Mouse (Mus musculus) intestine, postnatal 0 days (tissue): ENCODE results near the gene Celf2. TPM values are rescaled to one million over a fixed set of nuclear protein-coding genes. Genes with fewer than 3 reads are reported as not detected.

Source experiments
- ATAC-seq: fragments of 200-750 bp; cut with Nextera tagmentation; 2 replicates; pipeline ENCODE4 v1.8.0; 2017; ENCODE audit warnings: mild to moderate bottlenecking, moderate TSS enrichment, moderate library complexity
- H3K27ac ChIP-seq: fragments of 300-500 bp; sonication (generic); 2 replicates; pipeline ENCODE4 v1.5.1; 2014; ENCODE audit warnings: mild to moderate bottlenecking, low read depth, low read length, moderate library complexity
- H3K27me3 ChIP-seq: fragments of 300-500 bp; sonication (generic); replicated peaks from 2 replicates; pipeline ENCODE4 v1.6.1; 2014; ENCODE audit warnings: low read length, mixed read lengths; ENCODE audit not compliant: control insufficient read depth, insufficient read depth
- H3K36me3 ChIP-seq: fragments of 300-500 bp; sonication (generic); 2 replicates; pipeline ENCODE4 v1.6.1; 2014; ENCODE audit warnings: mild to moderate bottlenecking, moderate library complexity; ENCODE audit not compliant: control insufficient read depth, insufficient read depth
- H3K4me1 ChIP-seq: fragments of 300-500 bp; sonication (generic); replicated peaks from 2 replicates; pipeline ENCODE4 v1.6.1; 2014; ENCODE audit warnings: antibody characterized with exemption, low read length, mixed read lengths; ENCODE audit not compliant: control insufficient read depth, insufficient read depth
- H3K4me2 ChIP-seq: fragments of 300-500 bp; sonication (generic); replicated peaks from 2 replicates; pipeline ENCODE4 v1.6.1; 2014; ENCODE audit warnings: low read depth, mild to moderate bottlenecking, moderate library complexity
- H3K4me3 ChIP-seq: fragments of 300-500 bp; sonication (generic); 2 replicates; pipeline ENCODE4 v1.5.1; 2014; ENCODE audit warnings: low read depth, low read length
- H3K9ac ChIP-seq: fragments of 300-500 bp; sonication (generic); 2 replicates; pipeline ENCODE4 v1.6.1; 2014; ENCODE audit warnings: mild to moderate bottlenecking, low read depth, low read length
- H3K9me3 ChIP-seq: fragments of 300-500 bp; sonication (generic); 2 replicates; pipeline ENCODE4 v1.6.1; 2016; ENCODE audit warnings: mixed run types; ENCODE audit not compliant: control insufficient read depth
- CTCF ChIP-seq: sonication (generic); IDR thresholded peaks from 2 replicates; pipeline ENCODE4 v1.5.1; 2016; ENCODE audit warnings: low read depth, mild to moderate bottlenecking, control low read depth, antibody characterized with exemption, moderate library complexity
- WGBS: fragments of 180-500 bp; shearing (Covaris S2); extraction: QIAGEN DNeasy Blood & Tissue Kit; methylation state at CpG from one replicate; pipeline ENCODE4 v1.1.7; 2014; 5-methylcytosine and 5-hydroxymethylcytosine counted together
- polyA plus RNA-seq: library from polyadenylated mRNA; unstranded; fragments of >200 nt; fragmentation: Nextera tagmentation; extraction: Ambion mirVana; gene quantifications from 2 replicates; pipeline ENCODE4 v1.2.1, GENCODE M21; 2015

The Celf2 gene
- polyA plus RNA-seq, 1 experiment from 2014 or later = 16.8 TPM

DNA sequence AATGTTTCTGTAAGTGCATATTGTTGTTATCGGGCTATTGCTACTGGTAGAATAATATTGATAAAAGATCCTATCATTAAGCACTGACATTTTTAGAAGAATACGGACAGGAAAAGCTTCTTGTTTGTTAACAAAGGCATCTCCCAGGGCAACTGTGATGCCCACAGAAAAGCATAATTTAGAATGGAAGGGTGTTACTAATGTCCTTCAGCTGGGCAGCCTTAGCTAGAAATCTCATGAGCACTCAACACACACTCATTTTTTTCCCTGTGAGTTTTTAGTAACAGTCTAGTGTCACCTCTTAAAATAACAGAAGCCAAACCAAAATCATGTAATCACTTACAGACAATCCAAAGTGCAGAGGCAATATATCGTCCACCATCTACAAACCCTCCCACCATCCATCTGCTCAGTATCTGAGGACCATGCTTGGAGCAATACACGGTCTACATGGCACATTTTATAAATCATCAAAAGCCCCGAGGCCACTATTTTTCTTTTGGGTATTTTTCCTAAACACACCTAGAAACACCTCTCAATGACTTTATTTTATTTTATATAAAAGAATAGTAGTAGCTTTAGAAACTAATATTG is 713.3 kb downstream of the Celf2 start:
- no peaks in the 10 kb centered on the region for H3K27me3 ChIP-seq
- no peak for TF ChIP-seq CTCF
- H3K9me3 ChIP-seq = no peaks in the 10 kb centered on the region
- no peaks in the 10 kb centered on the region for H3K36me3 ChIP-seq
- no peak overlapping the region for H3K4me2 ChIP-seq
- no peak for ATAC-seq
- no peak overlapping the region for H3K4me3 ChIP-seq
- H3K9ac ChIP-seq = no peak overlapping the region
- H3K4me1 ChIP-seq = no peaks in the 10 kb centered on the region
- no peak overlapping the region for H3K27ac ChIP-seq
- WGBS = 83% methylated on average over 5 of the region's 5 CpGs

GRCm38 (mm10) chr2:6794858-6795257 is 714.5 kb downstream of the Celf2 start:
- H3K9ac ChIP-seq = no peak overlapping the region
- no peak overlapping the region for H3K27ac ChIP-seq
- TF ChIP-seq CTCF = no peak
- no peak for ATAC-seq
- no peaks in the 10 kb centered on the region for H3K36me3 ChIP-seq
- no peak overlapping the region for H3K4me3 ChIP-seq
- no peaks in the 10 kb centered on the region for H3K9me3 ChIP-seq
- 76% methylated on average over 7 of the region's 7 CpGs for WGBS
- H3K4me2 ChIP-seq = no peak overlapping the region
- H3K27me3 ChIP-seq = no peaks in the 10 kb centered on the region
- no peaks in the 10 kb centered on the region for H3K4me1 ChIP-seq

DNA sequence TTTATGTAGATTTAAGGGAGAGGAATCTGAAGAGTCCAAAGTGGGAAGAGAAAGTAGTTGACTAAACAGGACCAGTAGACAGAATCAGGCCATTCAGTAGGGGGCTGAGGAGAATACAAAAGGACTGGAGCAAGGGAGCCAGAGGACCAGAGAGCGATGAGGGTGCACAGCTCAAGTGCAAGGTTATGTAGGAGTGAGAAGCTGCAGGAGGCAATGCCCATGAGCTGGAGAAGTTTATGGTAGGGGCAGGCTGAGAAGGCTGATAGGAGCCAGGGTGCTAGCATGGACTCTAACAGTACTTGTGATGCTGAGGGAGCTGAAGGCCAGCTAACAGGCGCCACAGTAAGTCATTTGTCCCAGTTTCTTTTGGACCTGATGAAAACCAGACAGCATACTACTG is 718.5 kb downstream of the Celf2 start:
- Histone ChIP-seq H3K27me3 (no peaks in the 10 kb centered on the region), H3K9me3 (no peaks in the 10 kb centered on the region), H3K9ac (no peak overlapping the region), H3K36me3 (no peaks in the 10 kb centered on the region), H3K4me1 (no peaks in the 10 kb centered on the region), H3K27ac (no peak overlapping the region), H3K4me2 (no peak overlapping the region), H3K4me3 (no peak overlapping the region)
- 89% methylated on average over 2 of the region's 2 CpGs for WGBS
- no peak for ATAC-seq
- TF ChIP-seq CTCF = no peak

DNA sequence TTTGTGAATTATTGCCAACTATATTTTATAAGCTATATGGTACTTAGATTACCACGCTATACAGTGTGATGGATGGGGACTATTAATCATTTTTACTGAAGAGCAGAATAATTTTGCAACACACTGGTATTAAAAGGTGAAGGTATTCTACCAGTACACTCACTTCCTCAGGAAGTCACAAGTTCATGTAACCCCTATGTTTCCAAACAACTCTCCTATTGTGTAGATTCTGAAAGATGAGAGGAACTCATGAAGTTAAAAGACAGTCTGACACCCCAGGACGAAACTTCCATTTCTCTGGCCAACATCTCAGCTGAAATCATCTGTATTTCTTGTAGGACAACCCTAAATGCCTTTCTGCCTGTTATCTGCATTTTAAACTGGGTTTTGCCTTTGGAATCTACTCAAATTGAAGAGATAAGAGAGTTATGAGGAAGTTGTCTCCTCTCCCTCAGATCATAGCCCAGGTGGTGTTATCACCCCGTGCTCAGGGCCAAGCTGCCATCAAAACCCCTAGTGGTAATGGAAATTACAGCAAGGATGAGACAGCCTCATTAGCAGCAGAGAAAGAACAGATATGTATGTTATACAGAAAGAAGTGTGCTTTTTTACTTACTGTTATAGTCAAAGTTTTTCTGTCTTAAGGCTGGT is 722.7 kb downstream of the Celf2 start:
- TF ChIP-seq CTCF = peak; percentile 51
- H3K4me1 ChIP-seq = no peaks in the 10 kb centered on the region
- no peaks in the 10 kb centered on the region for H3K9me3 ChIP-seq
- H3K36me3 ChIP-seq = no peaks in the 10 kb centered on the region
- no peaks in the 10 kb centered on the region for H3K27me3 ChIP-seq
- H3K4me3 ChIP-seq = no peak overlapping the region
- H3K27ac ChIP-seq = no peak overlapping the region
- no peak overlapping the region for H3K9ac ChIP-seq
- WGBS = 56% methylated on average over 3 of the region's 3 CpGs
- no peak for ATAC-seq
- no peak overlapping the region for H3K4me2 ChIP-seq

- Histone ChIP-seq H3K36me3 (no peaks in the 10 kb centered on the region), H3K4me3 (no peak overlapping the region), H3K4me1 (no peaks in the 10 kb centered on the region), H3K4me2 (no peak overlapping the region), H3K9ac (no peak overlapping the region), H3K27ac (no peak overlapping the region), H3K9me3 (no peaks in the 10 kb centered on the region), H3K27me3 (no peaks in the 10 kb centered on the region)
- TF ChIP-seq CTCF = no peak
- no peak for ATAC-seq
- WGBS = 99% methylated on average over 2 of the region's 2 CpGs
Measured at GRCm38 (mm10) chr2:6770214-6770613, 739.1 kb downstream of the Celf2 start.

GRCm38 (mm10) chr2:6762381-6762780 is 747.0 kb downstream of the Celf2 start:
- no peaks in the 10 kb centered on the region for H3K9me3 ChIP-seq
- no peak overlapping the region for H3K9ac ChIP-seq
- no peak overlapping the region for H3K27ac ChIP-seq
- H3K4me2 ChIP-seq = no peak overlapping the region
- H3K4me3 ChIP-seq = no peak overlapping the region
- no peaks in the 10 kb centered on the region for H3K27me3 ChIP-seq
- 61% methylated on average over 2 of the region's 2 CpGs for WGBS
- TF ChIP-seq CTCF = no peak
- no peaks in the 10 kb centered on the region for H3K4me1 ChIP-seq
- no peaks in the 10 kb centered on the region for H3K36me3 ChIP-seq
- no peak for ATAC-seq
